Mouse (Mus musculus) sigmoid colon, adult 10 weeks (tissue): ENCODE data around the gene Shisa7. TPM values are rescaled to one million over a fixed set of nuclear protein-coding genes. Genes with fewer than 3 reads are reported as not detected.

ENCODE experiments used
- polyA plus RNA-seq: library from polyadenylated mRNA; stranded (reverse); fragments of 350-450 nt; fragmentation: Illumina TruSeq; extraction: RNeasy Lipid Tissue Mini Kit (QIAGEN cat#74804); gene quantifications from one replicate; pipeline ENCODE4 v1.2.3, GENCODE M21; 2014; ENCODE audit warnings: low read depth, low replicate concordance

Shisa7 gene
- 0.66 TPM for polyA plus RNA-seq

GRCm38 (mm10) chr7:4844245-4844916, at the start of gene Shisa7:
Gene Shisa7, minus strand, starts transcription at chr7:4844696.

GRCm38 (mm10) chr7:4876753-4877221, 32.3 kb upstream of the Shisa7 start, which contains the start of gene Isoc2a:
Gene Isoc2a, plus strand, starts transcription at chr7:4877153.

GRCm38 (mm10) chr7:4870133-4870532, 25.6 kb upstream of the Shisa7 start, which contains the start of gene Isoc2b:
Gene Isoc2b, minus strand, starts transcription at chr7:4870258.

GRCm38 (mm10) chr7:4812303-4813104, 32.0 kb downstream of the Shisa7 start, which contains the start of gene Ube2s:
Gene Ube2s, minus strand, starts transcription at chr7:4812590.

GRCm38 (mm10) chr7:4792278-4793212, 52.0 kb downstream of the Shisa7 start, which contains the start of gene Rpl28:
Gene Rpl28, plus strand, starts transcription at chr7:4792874.

GRCm38 (mm10) chr7:4789436-4789935, 55.0 kb downstream of the Shisa7 start, which contains the start of gene Tmem238:
Gene Tmem238, minus strand, starts transcription at chr7:4789656.

GRCm38 (mm10) chr7:4782759-4783158, 61.7 kb downstream of the Shisa7 start, which contains the start of the genes Il11 and Tmem190:
Gene Il11, minus strand, starts transcription at chr7:4782859.
Gene Tmem190, plus strand, starts transcription at chr7:4782937.

Other genes starting within 250 kb of the Shisa7 start
- 17.8 TPM for gene Ptprh, start 240.7 kb downstream of the Shisa7 start, polyA plus RNA-seq
- gene Tmem86b, start 213.3 kb downstream of the Shisa7 start, polyA plus RNA-seq: 0.88 TPM
- gene Ppp6r1, start 185.7 kb downstream of the Shisa7 start, polyA plus RNA-seq: 12.3 TPM
- gene Hspbp1, start 159.6 kb downstream of the Shisa7 start, polyA plus RNA-seq: not detected
- 0.35 TPM for gene Brsk1, start 154.1 kb downstream of the Shisa7 start, polyA plus RNA-seq
- gene Tmem150b, start 119.4 kb downstream of the Shisa7 start, polyA plus RNA-seq: 4.8 TPM
- 3.9 TPM for gene Kmt5c, start 104.6 kb downstream of the Shisa7 start, polyA plus RNA-seq
- not detected for gene Cox6b2, start 91.6 kb downstream of the Shisa7 start, polyA plus RNA-seq
- not detected for gene Fam71e2, start 73.4 kb downstream of the Shisa7 start, polyA plus RNA-seq
- 0.38 TPM for gene Il11, start 61.8 kb downstream of the Shisa7 start, polyA plus RNA-seq
- gene Tmem190, start 61.8 kb downstream of the Shisa7 start, polyA plus RNA-seq: not detected
- 1.2 TPM for gene Tmem238, start 55.0 kb downstream of the Shisa7 start, polyA plus RNA-seq
- 18.9 TPM for gene Rpl28, start 51.8 kb downstream of the Shisa7 start, polyA plus RNA-seq
- 2.9 TPM for gene Ube2s, start 32.1 kb downstream of the Shisa7 start, polyA plus RNA-seq
- gene Isoc2b, start 25.6 kb upstream of the Shisa7 start, polyA plus RNA-seq: 1.4 TPM
- gene Isoc2a, start 32.5 kb upstream of the Shisa7 start, polyA plus RNA-seq: 0.44 TPM
- not detected for gene Gm36210, start 61.8 kb upstream of the Shisa7 start, polyA plus RNA-seq
- not detected for gene Zfp628, start 70.5 kb upstream of the Shisa7 start, polyA plus RNA-seq
- gene Nat14, start 77.3 kb upstream of the Shisa7 start, polyA plus RNA-seq: 1.5 TPM
- 0.38 TPM for gene Ssc5d, start 81.1 kb upstream of the Shisa7 start, polyA plus RNA-seq
- gene Sbk2, start 119.7 kb upstream of the Shisa7 start, polyA plus RNA-seq: not detected
- not detected for gene Sbk3, start 126.5 kb upstream of the Shisa7 start, polyA plus RNA-seq
- 36.0 TPM for gene Zfp579, start 151.5 kb upstream of the Shisa7 start, polyA plus RNA-seq
- gene Zfp524, start 169.7 kb upstream of the Shisa7 start, polyA plus RNA-seq: not detected
- gene Fiz1, start 170.0 kb upstream of the Shisa7 start, polyA plus RNA-seq: 12.5 TPM
- not detected for gene Gm44973, start 170.8 kb upstream of the Shisa7 start, polyA plus RNA-seq
- gene Zfp865, start 175.7 kb upstream of the Shisa7 start, polyA plus RNA-seq: 9.8 TPM
- gene Ccdc106, start 175.9 kb upstream of the Shisa7 start, polyA plus RNA-seq: not detected
- 2.8 TPM for gene 4632433K11Rik, start 189.4 kb upstream of the Shisa7 start, polyA plus RNA-seq
- 7.6 TPM for gene Zfp784, start 193.8 kb upstream of the Shisa7 start, polyA plus RNA-seq
- gene Zfp580, start 206.8 kb upstream of the Shisa7 start, polyA plus RNA-seq: 0.41 TPM
- 19.6 TPM for gene U2af2, start 217.4 kb upstream of the Shisa7 start, polyA plus RNA-seq
- 3.2 TPM for gene Epn1, start 235.5 kb upstream of the Shisa7 start, polyA plus RNA-seq